Mouse (Mus musculus): ENCODE results near the gene Vmn2r-ps159. TPM values are rescaled to one million over a fixed set of nuclear protein-coding genes. Genes with fewer than 3 reads are reported as not detected.
"Not testable (repeated sequence)": the region's sequence is repeated elsewhere in the genome, so short reads cannot be mapped to it uniquely, and the experiment has no call there.

Vmn2r-ps159 gene
- not detected for polyA plus RNA-seq (2017; shearing (Covaris generic))

DNA sequence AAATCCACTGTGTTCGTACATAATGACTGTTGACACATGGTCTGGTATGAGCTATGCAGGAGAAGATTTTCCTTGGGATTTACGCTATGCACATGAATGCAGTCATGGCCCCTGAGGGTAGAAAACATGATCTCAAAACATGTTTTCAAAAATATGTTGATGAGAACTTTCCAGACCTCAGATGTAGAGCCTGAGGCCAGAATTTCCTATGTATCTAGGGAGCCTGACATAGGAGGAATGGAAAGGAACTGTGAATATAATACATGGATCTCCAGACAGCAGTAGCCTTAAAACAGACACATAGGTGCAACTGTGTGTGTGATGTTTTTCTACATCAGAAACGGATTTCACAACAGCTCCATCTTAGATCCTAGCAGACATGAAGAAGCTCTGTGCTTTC lies at the start of gene Vmn2r-ps159:
Vmn2r-ps159 (plus strand) TSS at position 301 of the 400 bp plus-strand sequence.
- not testable (repeated sequence) for ATAC-seq

DNA sequence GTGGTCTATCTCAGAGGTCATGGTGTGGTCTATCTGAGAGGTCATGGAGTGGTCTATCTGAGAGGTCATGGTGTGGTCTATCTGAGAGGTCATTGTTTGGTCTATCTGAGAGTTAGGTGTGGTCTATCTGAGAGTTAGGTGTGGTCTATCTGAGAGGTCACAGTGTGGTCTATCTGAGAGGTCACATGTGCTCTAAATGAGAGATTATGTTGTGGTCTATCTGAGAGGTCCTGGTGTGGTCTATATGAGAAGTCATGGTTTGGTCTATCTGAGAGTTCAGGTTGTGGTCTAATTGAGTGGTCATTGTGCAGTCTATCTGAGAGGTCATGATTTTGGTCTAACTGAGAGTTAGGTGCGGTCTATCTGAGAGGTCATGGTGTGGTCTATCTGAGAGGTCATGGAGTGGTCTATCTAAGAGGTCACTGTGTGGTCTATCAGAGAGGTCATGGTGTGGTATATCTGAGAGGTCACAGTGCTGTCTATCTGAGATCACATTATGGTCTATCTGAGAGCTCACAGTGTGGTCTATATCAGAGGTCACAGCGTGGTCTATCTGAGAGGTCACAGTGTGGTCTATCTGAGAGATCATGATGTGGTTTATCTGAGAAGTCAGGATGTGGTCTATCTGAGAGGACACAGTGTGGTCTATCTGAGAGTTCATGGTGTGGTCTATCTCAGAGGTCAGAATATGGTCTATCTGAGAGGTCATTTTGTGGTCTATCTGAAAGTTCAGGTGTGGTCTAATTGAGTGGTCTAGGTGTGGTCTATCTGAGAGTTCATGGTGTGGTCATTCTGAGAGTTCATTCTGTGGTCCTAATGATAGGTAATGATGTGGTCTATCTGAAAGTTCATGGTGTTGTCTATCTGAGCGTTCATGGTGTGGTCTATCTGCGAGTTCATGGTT lies 10.9 kb downstream of the Vmn2r-ps159 start:
- not testable (repeated sequence) for ATAC-seq

DNA sequence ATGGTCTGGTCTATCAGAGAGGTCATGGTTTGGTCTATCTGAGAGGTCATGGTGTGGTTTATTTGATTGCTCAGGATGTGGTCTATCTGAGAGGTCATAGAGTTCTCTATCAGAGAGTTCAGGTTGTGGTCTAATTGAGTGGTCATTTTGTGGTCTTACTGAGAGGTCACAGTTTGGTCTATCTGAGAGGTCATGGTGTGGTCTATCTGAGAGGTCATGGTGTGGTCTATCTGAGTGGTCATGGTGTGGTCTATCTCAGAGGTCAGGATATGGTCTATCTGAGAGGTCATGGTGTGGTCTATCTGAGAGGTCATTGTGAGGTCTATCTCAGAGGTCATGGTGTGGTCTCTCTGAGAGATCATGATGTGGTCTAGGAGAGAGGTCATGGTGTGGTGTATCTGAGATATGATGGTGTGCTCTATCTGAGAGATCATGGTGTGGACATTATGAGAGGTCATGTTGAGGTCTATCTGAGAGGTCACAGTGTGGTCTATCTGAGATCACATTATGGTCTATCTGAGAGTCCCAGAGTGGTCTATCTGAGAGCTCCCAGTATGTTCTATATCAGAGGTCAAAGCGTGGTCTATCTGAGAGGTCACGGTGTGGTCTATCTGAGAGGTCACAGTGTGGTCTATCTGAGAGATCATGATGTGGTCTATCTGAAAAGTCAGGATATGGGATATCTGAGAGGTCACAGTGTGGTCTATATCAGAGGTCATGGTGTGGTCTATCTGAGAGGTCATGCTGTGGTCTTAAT lies 11.8 kb downstream of the Vmn2r-ps159 start:
- no peak for ATAC-seq

DNA sequence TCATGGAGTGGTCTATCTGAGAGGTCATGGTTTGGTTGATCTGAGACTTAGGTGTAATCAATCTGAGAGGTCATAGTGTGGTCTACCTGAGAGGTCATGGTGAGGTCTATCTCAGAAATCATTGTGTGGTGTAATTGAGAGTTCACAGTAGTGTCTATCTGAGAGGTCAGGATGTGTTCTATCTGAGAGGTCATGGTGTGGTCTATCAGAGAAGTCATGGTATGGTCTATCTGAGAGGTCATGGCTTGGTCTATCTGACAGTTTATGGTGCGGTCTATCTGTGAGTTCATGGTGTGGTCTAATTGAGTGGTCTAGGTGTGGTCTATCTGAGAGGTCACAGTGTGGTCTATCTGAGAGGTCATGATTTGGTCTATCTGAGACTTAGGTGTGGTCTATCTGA lies 12.4 kb downstream of the Vmn2r-ps159 start:
- no peak for ATAC-seq

DNA sequence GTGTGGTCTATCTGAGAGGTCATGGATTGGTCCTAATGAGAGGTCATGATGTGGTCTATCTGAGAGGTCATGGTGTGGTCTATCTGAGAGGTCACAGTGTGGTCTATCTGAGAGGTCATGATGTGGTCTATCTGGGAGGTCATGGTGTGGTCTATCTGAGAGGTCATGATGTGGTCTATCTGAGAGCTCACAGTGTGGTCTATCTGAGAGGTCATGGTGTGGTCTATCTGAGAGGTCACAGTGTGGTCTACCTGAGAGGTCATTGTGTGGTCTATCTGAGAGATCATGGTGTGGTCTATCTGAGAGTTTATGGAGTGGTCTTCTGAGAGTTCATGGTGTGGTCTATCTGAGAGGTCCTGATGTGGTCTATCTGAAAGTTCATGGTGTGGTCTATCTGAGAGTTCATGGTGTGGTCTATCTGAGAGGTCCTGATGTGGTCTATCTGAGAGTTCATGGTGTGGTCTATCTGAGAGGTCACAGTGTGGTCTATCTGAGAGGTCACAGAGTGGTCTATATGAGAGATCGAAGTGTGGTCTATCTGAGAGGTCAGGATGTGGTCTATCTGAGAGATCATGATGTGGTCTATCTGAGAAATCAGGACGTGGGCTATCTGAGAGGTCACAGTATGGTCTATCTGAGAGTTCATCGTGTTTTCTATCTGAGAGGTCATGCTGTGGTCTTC lies 26.0 kb downstream of the Vmn2r-ps159 start:
- ATAC-seq = not testable (repeated sequence)

Other genes with a start within 250 kb of the Vmn2r-ps159 start
- gene 9430015G10Rik, start 221.1 kb upstream of the Vmn2r-ps159 start, polyA plus RNA-seq (2017; shearing (Covaris generic)) = 10 to 100 TPM in 2 of 3 experiments, 1 to 10 TPM in 1; 8.6 to 32.7 (median 20.0) TPM
- not detected for gene Rnf223, start 200.6 kb upstream of the Vmn2r-ps159 start, polyA plus RNA-seq (2017; shearing (Covaris generic))
- 1 to 10 TPM; 2.2 to 4.3 (median 4.2) TPM for gene Agrn, start 133.6 kb upstream of the Vmn2r-ps159 start, polyA plus RNA-seq (2017; shearing (Covaris generic))
- gene Isg15, start 130.3 kb upstream of the Vmn2r-ps159 start, polyA plus RNA-seq (2017; shearing (Covaris generic)) = 10 to 100 TPM; 34.7 to 48.9 (median 41.6) TPM
- 1 to 10 TPM; 2.9 to 5.3 (median 3.2) TPM for gene AW011738, start 127.8 kb upstream of the Vmn2r-ps159 start, polyA plus RNA-seq (2017; shearing (Covaris generic))
- under 1 TPM; 0.55 to 0.90 (median 0.74) TPM for gene Perm1, start 115.2 kb upstream of the Vmn2r-ps159 start, polyA plus RNA-seq (2017; shearing (Covaris generic))
- gene Plekhn1, start 96.2 kb upstream of the Vmn2r-ps159 start, polyA plus RNA-seq (2017; shearing (Covaris generic)) = 10 to 100 TPM in 1 of 3 experiments, 1 to 10 TPM in 2; 4.3 to 11.0 (median 8.1) TPM
- gene Noc2l, start 95.1 kb upstream of the Vmn2r-ps159 start, polyA plus RNA-seq (2017; shearing (Covaris generic)) = 10 to 100 TPM; 11.2 to 16.2 (median 15.7) TPM
- gene Samd11, start 75.4 kb upstream of the Vmn2r-ps159 start, polyA plus RNA-seq (2017; shearing (Covaris generic)) = 1 to 10 TPM; 2.5 to 4.0 (median 3.2) TPM